Mouse (Mus musculus): ENCODE measurements at regions not wholly inside any gene's neighbourhood (a gene's known extent, or its start where the extent isn't known, plus 50 kb on each side); places are given as distances from the start of the nearest gene placed in this dataset.

DNA sequence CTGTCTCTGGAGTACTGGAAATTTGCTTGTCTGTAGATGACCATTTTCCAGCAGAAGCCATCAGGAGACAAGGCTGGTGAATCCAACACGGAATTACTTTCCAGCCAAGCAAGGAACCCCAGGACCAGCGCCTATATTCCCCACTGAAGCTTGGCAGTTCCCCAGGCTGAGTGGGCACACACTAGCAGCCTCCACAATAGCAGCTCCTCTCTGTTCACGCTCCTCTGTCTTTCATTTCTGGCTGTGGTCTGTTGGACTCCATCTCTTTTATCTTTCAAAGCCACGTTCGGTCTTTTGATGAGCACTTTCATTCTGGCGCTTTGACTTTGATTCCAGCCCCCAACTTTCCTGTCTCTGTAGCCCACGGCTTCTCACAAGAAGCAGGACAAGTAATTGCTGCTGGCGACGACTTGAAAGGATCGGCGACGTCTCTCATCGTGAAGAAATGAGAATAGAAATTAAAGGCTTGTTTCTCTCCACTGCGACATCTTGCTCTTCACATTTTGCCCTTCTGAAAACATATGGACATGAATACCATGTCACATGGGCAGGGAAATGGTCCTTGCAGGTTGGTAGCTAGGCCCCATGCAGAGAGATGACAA, 268.0 kb downstream of the Diras2 start:
- H3K27ac ChIP-seq (ENCODE audit: low read depth, low read length), result no peak overlapping the region
- no peaks in the 10 kb centered on the region for H3K9me3 ChIP-seq (ENCODE audit: control insufficient read depth, low read length)
- DNase-seq (ENCODE audit: low spot score), result no peak
- no peak overlapping the region for H3K4me3 ChIP-seq (ENCODE audit: low read depth, low read length)
- H3K4me2 ChIP-seq (replicated peaks; ENCODE audit: low read depth, low read length), result no peak overlapping the region
- no peak for ATAC-seq (ENCODE audit: low FRiP score)
- H3K9ac ChIP-seq (ENCODE audit: low read depth, low read length), result no peak overlapping the region
- H3K4me1 ChIP-seq (replicated peaks; ENCODE audit: control insufficient read depth, insufficient read depth, low read length), result no peaks in the 10 kb centered on the region
- H3K27me3 ChIP-seq (ENCODE audit: control insufficient read depth, insufficient read depth, low read length), result no peaks in the 10 kb centered on the region
- WGBS, result 93% methylated on average over 14 of the region's 14 CpGs
- H3K36me3 ChIP-seq (ENCODE audit: control insufficient read depth, insufficient read depth, low read length), result no peaks in the 10 kb centered on the region

DNA sequence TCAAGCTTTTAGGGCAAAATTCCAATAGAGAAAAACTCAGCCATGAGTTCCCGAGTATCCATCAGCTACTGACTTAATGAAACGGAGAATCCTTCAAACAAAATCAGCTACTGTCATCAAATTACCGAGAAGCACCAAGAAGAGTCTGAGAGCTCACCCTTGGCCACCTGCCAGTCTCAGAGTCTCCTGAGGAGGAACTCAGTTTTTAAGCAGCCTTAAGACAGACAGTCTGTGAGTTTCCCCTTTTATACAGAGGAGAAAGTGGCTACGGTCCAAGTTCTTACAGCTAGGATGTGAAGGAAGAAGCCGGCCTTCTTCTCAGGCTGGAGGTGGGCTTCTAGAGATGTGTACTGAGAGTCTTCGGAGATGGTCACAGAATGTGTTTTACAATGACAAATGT, 262.8 kb downstream of the Diras2 start:
- Histone ChIP-seq H3K27me3 (ENCODE audit: control insufficient read depth, insufficient read depth, low read length) (no peaks in the 10 kb centered on the region), H3K27ac (ENCODE audit: low read depth, low read length) (no peak overlapping the region), H3K36me3 (ENCODE audit: control insufficient read depth, insufficient read depth, low read length) (no peaks in the 10 kb centered on the region), H3K9me3 (ENCODE audit: control insufficient read depth, low read length) (no peaks in the 10 kb centered on the region), H3K4me3 (ENCODE audit: low read depth, low read length) (no peak overlapping the region), H3K4me2 (replicated peaks; ENCODE audit: low read depth, low read length) (no peak overlapping the region), H3K4me1 (replicated peaks; ENCODE audit: control insufficient read depth, insufficient read depth, low read length) (no peaks in the 10 kb centered on the region), H3K9ac (ENCODE audit: low read depth, low read length) (no peak overlapping the region)
- DNase-seq (ENCODE audit: low spot score) (no peak), ATAC-seq (ENCODE audit: low FRiP score) (no peak)
- 79% methylated on average over 6 of the region's 6 CpGs for WGBS

DNA sequence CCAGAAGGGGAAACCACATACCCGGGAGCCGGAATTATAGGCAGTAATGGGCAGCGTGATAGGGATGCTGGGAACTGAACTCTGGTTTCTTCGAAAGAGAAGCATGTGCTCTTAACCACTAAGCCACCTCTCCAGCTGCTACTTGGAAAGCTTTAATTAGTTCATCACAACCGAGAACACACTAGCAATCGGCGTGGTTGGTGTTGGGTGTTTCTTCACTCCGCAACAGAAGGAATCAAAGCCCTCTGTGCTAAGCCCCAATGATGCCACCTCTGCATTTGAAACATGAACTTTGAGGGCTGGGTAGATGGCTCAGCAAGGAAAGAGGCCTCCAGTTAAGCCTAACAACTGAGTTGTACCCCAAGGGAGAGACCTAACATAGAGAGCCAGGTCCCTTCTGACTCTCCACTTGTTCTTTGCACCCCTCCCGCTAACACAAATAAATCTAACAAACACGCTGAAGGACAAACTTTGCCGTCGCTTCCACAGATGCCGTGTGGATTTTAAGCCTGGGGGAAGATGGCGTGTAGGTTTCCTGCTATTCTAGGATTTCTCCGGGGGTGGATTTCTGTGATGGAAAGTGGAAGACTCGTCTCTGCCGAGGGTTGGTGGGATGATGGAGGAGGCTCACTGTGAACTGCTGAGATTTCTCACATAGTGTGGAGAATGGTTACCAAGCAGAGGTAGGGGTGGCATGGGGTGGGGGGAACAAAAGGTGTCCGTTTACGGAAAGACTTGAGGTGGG, 257.4 kb downstream of the Diras2 start:
- Histone ChIP-seq H3K9ac (ENCODE audit: low read depth, low read length) (no peak overlapping the region), H3K27me3 (ENCODE audit: control insufficient read depth, insufficient read depth, low read length) (no peaks in the 10 kb centered on the region), H3K4me1 (replicated peaks; ENCODE audit: control insufficient read depth, insufficient read depth, low read length) (no peaks in the 10 kb centered on the region), H3K4me3 (ENCODE audit: low read depth, low read length) (no peak overlapping the region), H3K9me3 (ENCODE audit: control insufficient read depth, low read length) (no peaks in the 10 kb centered on the region), H3K27ac (ENCODE audit: low read depth, low read length) (no peak overlapping the region), H3K36me3 (ENCODE audit: control insufficient read depth, insufficient read depth, low read length) (no peaks in the 10 kb centered on the region), H3K4me2 (replicated peaks; ENCODE audit: low read depth, low read length) (no peak overlapping the region)
- no peak for DNase-seq (ENCODE audit: low spot score)
- ATAC-seq (ENCODE audit: low FRiP score), result no peak
- WGBS, result 84% methylated on average over 19 of the region's 19 CpGs

DNA sequence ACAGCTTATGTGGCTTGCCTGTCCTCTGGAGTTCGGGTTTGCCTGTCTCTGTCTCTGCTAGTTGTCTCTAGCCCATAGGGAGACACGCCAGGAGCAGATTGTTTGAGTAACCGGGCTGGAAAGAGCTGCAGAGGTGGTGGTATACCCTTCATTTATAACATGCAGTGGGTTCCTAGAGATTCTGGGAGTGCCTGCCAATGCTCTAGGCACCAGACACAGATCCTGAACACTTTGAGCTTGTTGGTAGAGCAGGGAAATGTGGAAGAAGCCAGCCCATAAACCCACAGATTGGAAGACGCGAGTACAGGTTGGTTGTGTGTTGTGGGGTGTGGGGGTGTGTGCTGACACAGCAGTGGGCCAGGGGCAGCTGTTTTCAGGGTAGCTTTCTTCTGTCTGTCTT, 255.9 kb downstream of the Diras2 start:
- no peaks in the 10 kb centered on the region for H3K27me3 ChIP-seq (ENCODE audit: control insufficient read depth, insufficient read depth, low read length)
- WGBS, result 78% methylated on average over 5 of the region's 5 CpGs
- no peak for ATAC-seq (ENCODE audit: low FRiP score)

DNA sequence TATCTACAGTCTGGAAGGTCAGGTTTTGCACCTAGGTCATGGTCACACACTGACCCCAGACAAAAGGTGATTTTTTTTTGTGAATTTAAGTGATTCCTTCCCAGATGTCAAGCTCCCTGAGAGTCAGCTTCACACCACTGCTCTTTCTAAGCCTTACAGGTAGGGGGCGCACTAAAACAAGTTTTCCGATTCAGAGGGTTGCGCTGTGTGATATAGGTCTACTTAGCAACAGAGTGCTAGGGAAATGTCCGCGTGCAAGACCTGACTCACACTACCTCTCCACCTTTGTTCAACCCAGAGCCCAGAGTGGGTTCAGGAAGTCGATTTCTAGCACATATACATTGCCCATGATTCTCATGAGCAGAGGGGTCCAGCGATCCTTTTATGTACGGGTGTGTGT, 255.4 kb downstream of the Diras2 start:
- Histone ChIP-seq H3K9me3 (ENCODE audit: control insufficient read depth, low read length) (no peaks in the 10 kb centered on the region), H3K27me3 (ENCODE audit: control insufficient read depth, insufficient read depth, low read length) (no peaks in the 10 kb centered on the region), H3K4me3 (ENCODE audit: low read depth, low read length) (no peak overlapping the region), H3K9ac (ENCODE audit: low read depth, low read length) (no peak overlapping the region), H3K4me1 (replicated peaks; ENCODE audit: control insufficient read depth, insufficient read depth, low read length) (no peaks in the 10 kb centered on the region), H3K4me2 (replicated peaks; ENCODE audit: low read depth, low read length) (0 out of 2 replicates have a peak overlapping the region, but pooled peaks have one; percentile 14), H3K27ac (ENCODE audit: low read depth, low read length) (no peak overlapping the region), H3K36me3 (ENCODE audit: control insufficient read depth, insufficient read depth, low read length) (no peaks in the 10 kb centered on the region)
- peak; percentile 81 for DNase-seq (ENCODE audit: low spot score)
- 13% methylated on average over 8 of the region's 8 CpGs for WGBS
- peak; percentile 59; the same call in 1 of the 2 replicates for ATAC-seq (ENCODE audit: low FRiP score)

More for the DNA sequence above, 255.9 kb downstream of the Diras2 start:
- no peaks in the 10 kb centered on the region for H3K9me3 ChIP-seq (ENCODE audit: control insufficient read depth, low read length)
- no peaks in the 10 kb centered on the region for H3K36me3 ChIP-seq (ENCODE audit: control insufficient read depth, insufficient read depth, low read length)
- H3K4me1 ChIP-seq (replicated peaks; ENCODE audit: control insufficient read depth, insufficient read depth, low read length), result no peaks in the 10 kb centered on the region
- DNase-seq (ENCODE audit: low spot score), result no peak
- no peak overlapping the region for H3K4me3 ChIP-seq (ENCODE audit: low read depth, low read length)
- H3K4me2 ChIP-seq (replicated peaks; ENCODE audit: low read depth, low read length), result no peak overlapping the region
- H3K9ac ChIP-seq (ENCODE audit: low read depth, low read length), result no peak overlapping the region
- H3K27ac ChIP-seq (ENCODE audit: low read depth, low read length), result no peak overlapping the region

DNA sequence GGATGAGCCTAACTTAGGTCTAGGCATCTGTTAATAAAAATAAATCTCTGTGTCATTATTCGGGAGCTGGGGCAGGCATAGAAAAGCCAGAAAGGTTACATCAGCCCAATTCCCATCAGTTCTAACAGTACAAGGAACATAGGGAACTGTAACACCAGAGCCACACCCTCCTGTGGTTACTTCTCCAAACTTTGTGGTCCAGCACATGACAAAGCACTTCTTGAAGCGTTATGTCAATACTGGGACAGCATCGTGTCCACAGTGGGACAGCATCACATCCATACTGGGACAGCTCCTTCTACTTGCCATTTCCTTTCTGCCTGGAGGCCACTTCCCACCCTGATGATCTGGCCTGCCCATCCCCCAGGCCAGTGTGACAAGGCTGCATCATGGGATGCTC, 253.9 kb downstream of the Diras2 start:
- Histone ChIP-seq H3K4me2 (replicated peaks; ENCODE audit: low read depth, low read length) (no peak overlapping the region), H3K9ac (ENCODE audit: low read depth, low read length) (no peak overlapping the region), H3K36me3 (ENCODE audit: control insufficient read depth, insufficient read depth, low read length) (no peaks in the 10 kb centered on the region), H3K27me3 (ENCODE audit: control insufficient read depth, insufficient read depth, low read length) (no peaks in the 10 kb centered on the region), H3K9me3 (ENCODE audit: control insufficient read depth, low read length) (no peaks in the 10 kb centered on the region), H3K27ac (ENCODE audit: low read depth, low read length) (no peak overlapping the region), H3K4me1 (replicated peaks; ENCODE audit: control insufficient read depth, insufficient read depth, low read length) (no peaks in the 10 kb centered on the region), H3K4me3 (ENCODE audit: low read depth, low read length) (no peak overlapping the region)
- ATAC-seq (ENCODE audit: low FRiP score) (no peak), DNase-seq (ENCODE audit: low spot score) (no peak)
- 76% methylated on average over 3 of the region's 3 CpGs for WGBS

DNA sequence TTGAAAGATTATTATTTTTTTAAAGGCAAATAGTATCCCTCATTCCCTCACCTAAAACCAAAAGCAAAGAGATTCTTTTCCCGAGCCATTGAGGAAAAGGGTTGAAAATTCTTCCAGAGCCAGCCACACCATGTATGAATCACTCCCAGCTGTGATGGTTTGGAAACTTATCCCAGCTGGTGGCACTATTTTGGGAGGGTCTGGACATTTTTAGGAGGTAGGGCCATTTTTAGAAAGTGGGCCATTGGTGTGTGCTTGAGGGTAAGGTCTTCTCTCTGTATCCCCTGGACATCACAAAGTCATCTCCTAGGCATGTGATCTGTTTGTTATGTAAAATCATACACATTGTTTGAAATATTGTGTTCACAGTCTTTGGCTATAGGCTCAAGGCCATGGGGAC, 252.2 kb downstream of the Diras2 start:
- H3K4me1 ChIP-seq (replicated peaks; ENCODE audit: control insufficient read depth, insufficient read depth, low read length), result no peaks in the 10 kb centered on the region
- no peak overlapping the region for H3K27ac ChIP-seq (ENCODE audit: low read depth, low read length)
- H3K4me2 ChIP-seq (replicated peaks; ENCODE audit: low read depth, low read length), result no peak overlapping the region
- H3K9ac ChIP-seq (ENCODE audit: low read depth, low read length), result no peak overlapping the region
- ATAC-seq (ENCODE audit: low FRiP score), result no peak
- no peak for DNase-seq (ENCODE audit: low spot score)
- WGBS, result 76% methylated on average over 1 of the region's 1 CpGs
- no peaks in the 10 kb centered on the region for H3K27me3 ChIP-seq (ENCODE audit: control insufficient read depth, insufficient read depth, low read length)
- no peaks in the 10 kb centered on the region for H3K9me3 ChIP-seq (ENCODE audit: control insufficient read depth, low read length)
- no peaks in the 10 kb centered on the region for H3K36me3 ChIP-seq (ENCODE audit: control insufficient read depth, insufficient read depth, low read length)
- H3K4me3 ChIP-seq (ENCODE audit: low read depth, low read length), result no peak overlapping the region

DNA sequence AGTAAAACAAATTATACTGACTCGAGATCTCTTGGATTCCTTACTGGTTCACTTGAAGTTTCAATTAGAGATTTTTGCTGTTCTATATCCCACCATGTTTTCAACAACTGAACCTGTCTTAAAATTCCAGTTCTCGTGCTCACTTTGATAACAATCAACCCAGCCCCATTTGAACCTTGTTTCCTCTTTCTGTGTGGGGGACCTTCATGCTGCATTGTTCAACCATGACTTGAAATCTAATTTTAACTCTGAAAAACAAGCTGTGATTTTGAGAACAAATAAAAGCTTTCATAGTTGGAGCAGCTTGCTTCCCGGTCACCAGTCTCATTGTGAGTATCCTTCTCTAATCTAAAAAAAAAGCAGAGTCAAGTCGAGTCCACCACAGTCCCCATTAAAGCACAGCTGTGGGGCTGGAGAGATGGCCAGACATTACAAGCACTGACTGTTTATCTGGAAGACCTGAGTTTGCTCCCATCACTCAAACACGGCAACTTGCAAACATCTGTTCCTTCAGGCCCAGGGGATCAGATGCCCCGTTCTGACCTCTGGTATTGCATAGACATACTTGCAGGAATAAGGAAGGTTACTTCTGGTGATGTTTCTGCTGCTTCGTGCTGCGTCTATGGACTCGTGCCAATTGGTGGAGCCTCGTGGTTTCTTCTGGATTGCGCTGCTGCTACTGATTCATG, 251.7 kb downstream of the Diras2 start:
- WGBS, result 75% methylated on average over 11 of the region's 11 CpGs
- ATAC-seq (ENCODE audit: low FRiP score) (no peak), DNase-seq (ENCODE audit: low spot score) (no peak)
- Histone ChIP-seq H3K9ac (ENCODE audit: low read depth, low read length) (no peak overlapping the region), H3K4me3 (ENCODE audit: low read depth, low read length) (no peak overlapping the region), H3K27ac (ENCODE audit: low read depth, low read length) (no peak overlapping the region), H3K27me3 (ENCODE audit: control insufficient read depth, insufficient read depth, low read length) (no peaks in the 10 kb centered on the region), H3K4me2 (replicated peaks; ENCODE audit: low read depth, low read length) (no peak overlapping the region), H3K9me3 (ENCODE audit: control insufficient read depth, low read length) (no peaks in the 10 kb centered on the region), H3K4me1 (replicated peaks; ENCODE audit: control insufficient read depth, insufficient read depth, low read length) (no peaks in the 10 kb centered on the region), H3K36me3 (ENCODE audit: control insufficient read depth, insufficient read depth, low read length) (no peaks in the 10 kb centered on the region)

DNA sequence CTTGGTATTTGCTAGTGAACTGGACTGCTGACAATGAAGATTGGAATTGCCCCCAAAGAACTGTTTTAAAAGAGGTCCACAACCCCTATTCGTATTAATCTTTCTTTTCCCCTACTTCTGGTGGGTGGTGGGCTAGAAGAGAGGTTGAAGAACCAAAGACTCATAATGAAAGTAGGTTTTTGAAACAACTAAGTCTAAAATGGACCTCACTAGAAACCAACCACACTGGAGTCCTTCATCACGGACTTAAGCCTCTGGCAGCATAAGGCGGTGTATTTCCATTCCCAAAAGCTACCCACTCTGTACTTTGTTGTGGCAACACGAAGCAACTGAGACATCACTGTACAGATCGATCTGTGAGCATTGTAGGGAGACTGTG, 251.1 kb downstream of the Diras2 start:
- ATAC-seq (ENCODE audit: low FRiP score), result no peak
- WGBS, result 86% methylated on average over 5 of the region's 5 CpGs
- H3K4me1 ChIP-seq (replicated peaks; ENCODE audit: control insufficient read depth, insufficient read depth, low read length), result no peaks in the 10 kb centered on the region
- DNase-seq (ENCODE audit: low spot score), result no peak
- no peaks in the 10 kb centered on the region for H3K36me3 ChIP-seq (ENCODE audit: control insufficient read depth, insufficient read depth, low read length)
- no peak overlapping the region for H3K4me3 ChIP-seq (ENCODE audit: low read depth, low read length)
- no peak overlapping the region for H3K4me2 ChIP-seq (replicated peaks; ENCODE audit: low read depth, low read length)
- no peaks in the 10 kb centered on the region for H3K27me3 ChIP-seq (ENCODE audit: control insufficient read depth, insufficient read depth, low read length)
- no peak overlapping the region for H3K9ac ChIP-seq (ENCODE audit: low read depth, low read length)
- no peak overlapping the region for H3K27ac ChIP-seq (ENCODE audit: low read depth, low read length)
- no peaks in the 10 kb centered on the region for H3K9me3 ChIP-seq (ENCODE audit: control insufficient read depth, low read length)

All from hindbrain, embryonic 11.5 days (tissue).